Mouse (Mus musculus) heart, adult 10 weeks (tissue): ENCODE measurements around the gene Rmdn2. TPM values are rescaled to one million over a fixed set of nuclear protein-coding genes. Genes with fewer than 3 reads are reported as not detected.

Experiments
- polyA plus RNA-seq: library from polyadenylated mRNA; stranded (reverse); fragments of 350-450 nt; fragmentation: Illumina TruSeq; extraction: RNeasy Lipid Tissue Mini Kit (QIAGEN cat#74804); gene quantifications from one replicate; pipeline ENCODE4 v1.2.3, GENCODE M21; 2014; ENCODE audit warnings: low read depth, low replicate concordance

The Rmdn2 gene
- 19.3 TPM for polyA plus RNA-seq

DNA sequence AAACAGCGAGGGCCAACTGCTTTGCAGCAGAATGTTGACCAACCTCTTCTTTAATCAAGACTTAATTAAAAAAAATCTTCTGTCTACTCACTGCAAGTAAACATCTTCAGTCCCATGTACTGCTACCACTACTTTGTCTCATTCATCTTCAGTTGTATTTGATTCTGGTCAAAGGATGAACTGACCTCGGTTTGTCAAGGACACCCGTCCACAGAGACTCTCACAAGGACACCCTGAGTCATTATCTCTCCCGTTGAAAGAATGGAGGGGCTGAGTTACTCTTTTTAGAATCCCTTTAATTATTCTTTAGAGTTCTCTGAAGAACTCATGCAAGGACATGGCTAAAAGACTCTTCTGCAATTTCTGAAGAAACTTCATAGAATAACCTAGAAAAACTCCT is at the start of gene Rmdn2:
Gene Rmdn2, plus strand, starts transcription at position 319 of the 400 bp plus-strand sequence.

DNA sequence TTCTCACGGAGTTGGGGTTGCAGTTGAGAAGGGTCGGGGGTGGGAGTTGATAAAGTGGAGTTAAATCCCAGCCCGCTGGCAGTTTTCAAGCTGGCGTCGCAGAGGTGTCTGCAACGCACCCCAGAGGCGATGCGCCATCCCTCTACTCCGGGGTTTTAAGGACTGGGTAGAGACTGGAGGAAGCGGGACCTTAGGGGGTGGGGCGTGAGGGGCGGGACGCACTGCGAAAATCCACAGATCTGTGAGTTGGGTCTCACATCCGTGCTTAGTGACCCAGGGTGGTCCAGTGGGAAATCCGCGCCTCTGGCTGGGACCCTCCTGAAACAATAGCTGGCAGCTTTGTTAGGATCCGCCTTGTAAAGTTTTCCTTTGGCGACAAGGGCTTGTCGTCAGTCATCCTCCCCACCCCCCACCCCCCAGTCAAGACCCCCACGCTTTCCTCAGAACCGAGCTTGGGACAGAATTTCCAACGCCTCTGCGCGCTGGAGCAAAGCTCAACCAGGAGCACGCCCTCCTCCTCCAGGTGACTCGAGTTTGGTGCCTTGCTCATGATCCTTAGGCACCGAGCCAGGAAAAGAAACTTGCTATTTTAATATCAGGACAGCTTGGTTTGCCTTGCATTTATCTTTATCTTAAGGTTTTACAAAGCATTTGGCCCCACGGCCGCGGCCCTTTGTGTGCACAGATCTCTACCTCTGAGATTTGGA is 103.4 kb downstream of the Rmdn2 start, which contains the start of gene Cyp1b1:
Gene Cyp1b1, minus strand, starts transcription at position 131 of the 707 bp plus-strand sequence.

Other genes with a start within 250 kb of the Rmdn2 start
- 5.3 TPM for gene Cyp1b1, start 103.2 kb downstream of the Rmdn2 start, polyA plus RNA-seq